Mouse (Mus musculus): ENCODE measurements around the gene Pdzrn4.
"Not testable (repeated sequence)": the region's sequence is repeated elsewhere in the genome, so short reads cannot be mapped to it uniquely, and the experiment has no call there.

Gene Pdzrn4

GRCm38 (mm10) chr15:92396770-92397608 lies at the start of gene Pdzrn4:
Pdzrn4 (plus strand) TSS chr15:92396881.
- no peak for DNase-seq (ENCODE audit: extremely low read depth, low read depth)

- no peak for DNase-seq (ENCODE audit: extremely low read depth, low read depth)
Observed at GRCm38 (mm10) chr15:92347426-92347825, 49.3 kb upstream of the Pdzrn4 start.

DNA sequence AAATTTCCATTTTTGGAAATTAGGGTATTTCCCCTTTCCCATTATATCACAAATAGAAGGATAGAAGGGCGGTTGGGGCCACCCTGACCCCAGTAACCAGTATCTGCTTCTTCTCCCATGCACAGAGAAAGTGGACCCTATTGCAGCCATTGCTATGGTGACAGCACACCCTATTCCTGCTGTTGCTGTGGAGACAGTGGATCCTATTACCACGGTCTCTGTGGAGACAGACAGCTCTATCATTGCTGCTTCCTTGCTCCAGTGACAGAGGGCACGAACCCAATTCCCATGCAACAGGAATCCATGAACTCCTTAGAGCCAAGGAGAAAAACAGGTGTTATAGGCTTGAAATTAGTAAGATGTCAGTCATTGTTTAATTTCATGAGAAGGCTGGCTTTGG lies 48.8 kb upstream of the Pdzrn4 start:
- DNase-seq (ENCODE audit: extremely low read depth, low read depth): no peak

DNA sequence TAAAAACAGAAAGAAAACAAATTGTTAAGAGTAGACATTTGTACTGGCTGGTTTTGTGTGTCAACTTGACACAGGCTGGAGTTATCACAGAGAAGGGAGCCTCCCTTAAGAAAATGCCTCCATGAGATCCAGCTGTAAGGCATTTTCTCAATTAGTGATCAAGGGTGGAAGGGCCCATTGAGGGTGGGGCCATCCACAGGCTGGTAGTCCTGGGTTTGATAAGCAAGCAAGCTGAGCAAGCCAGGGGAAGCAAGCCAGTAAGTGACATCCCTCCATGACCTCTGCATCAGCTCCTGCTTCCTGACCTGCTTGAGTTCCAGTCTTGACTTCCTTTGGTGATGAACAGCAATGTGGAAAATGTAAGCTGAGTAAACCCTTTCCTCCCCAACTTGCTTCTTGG lies 48.2 kb upstream of the Pdzrn4 start:
- DNase-seq (ENCODE audit: extremely low read depth, low read depth): not testable (repeated sequence)

DNA sequence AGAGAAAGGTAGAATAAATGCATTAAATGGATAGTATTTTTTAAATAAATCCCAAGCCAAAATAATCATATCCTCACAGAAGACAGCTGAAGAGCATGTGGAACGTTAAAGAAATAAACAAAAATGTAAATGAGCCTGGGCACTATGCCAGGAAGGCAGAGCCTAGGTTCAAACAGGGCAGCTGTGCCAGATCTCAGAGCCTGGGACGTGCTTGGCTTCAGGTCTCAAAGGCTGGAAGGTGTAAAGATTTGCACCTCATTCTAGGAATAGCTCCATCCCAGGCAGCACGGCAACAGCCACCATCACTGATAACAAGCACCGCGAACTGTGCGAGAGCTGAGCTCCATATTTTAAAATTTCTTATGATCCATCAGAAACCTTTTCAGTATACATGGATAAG lies 32.5 kb upstream of the Pdzrn4 start:
- no peak for DNase-seq (ENCODE audit: extremely low read depth, low read depth)

- DNase-seq (ENCODE audit: extremely low read depth, low read depth): no peak
Observed at GRCm38 (mm10) chr15:92364592-92364991, 32.1 kb upstream of the Pdzrn4 start.

- DNase-seq (ENCODE audit: extremely low read depth, low read depth): no peak
Observed at GRCm38 (mm10) chr15:92394811-92395210, 1.9 kb upstream of the Pdzrn4 start.

DNA sequence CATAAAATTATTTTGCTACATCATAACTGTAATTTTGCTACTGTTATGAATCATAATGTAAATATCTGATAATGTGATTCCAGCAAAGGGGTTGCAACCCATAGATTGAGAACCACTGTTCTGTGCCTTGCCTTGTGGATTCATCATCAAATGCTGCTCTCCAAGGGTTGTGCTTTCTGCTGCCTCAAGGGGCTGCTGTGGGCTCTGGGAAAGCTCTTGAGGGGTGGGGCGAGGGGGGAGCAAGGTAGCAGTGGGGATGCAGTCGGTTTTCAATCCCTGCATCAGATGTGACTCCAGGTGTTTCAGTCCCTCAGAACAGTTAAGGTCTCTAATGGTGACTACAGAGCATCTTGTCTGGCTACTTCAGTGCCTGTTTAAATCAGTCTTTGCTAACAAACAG lies 2.1 kb downstream of the Pdzrn4 start:
- DNase-seq (ENCODE audit: extremely low read depth, low read depth): no peak

DNA sequence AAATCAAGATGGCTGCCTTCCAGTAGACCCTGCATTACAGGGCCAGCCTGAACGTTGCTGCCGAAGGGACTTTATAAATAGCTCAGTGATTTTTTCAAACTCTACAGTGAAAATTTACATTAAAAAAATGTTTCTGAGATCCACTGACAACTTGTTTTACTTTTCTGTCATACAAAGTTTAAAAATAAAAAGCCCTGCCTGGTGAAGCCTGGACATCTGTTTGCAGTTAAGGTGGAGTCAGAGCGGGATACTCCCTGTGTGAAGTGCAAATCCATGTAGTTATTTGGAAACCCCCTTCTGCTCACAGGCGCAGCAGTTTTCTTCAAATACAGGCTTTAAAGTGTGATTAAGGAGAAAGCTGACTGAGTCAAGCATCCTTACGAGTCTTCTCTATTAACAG lies 2.6 kb downstream of the Pdzrn4 start:
- no peak for DNase-seq (ENCODE audit: extremely low read depth, low read depth)

GRCm38 (mm10) chr15:92401554-92401953 lies 4.9 kb downstream of the Pdzrn4 start:
- no peak for DNase-seq (ENCODE audit: extremely low read depth, low read depth)

DNA sequence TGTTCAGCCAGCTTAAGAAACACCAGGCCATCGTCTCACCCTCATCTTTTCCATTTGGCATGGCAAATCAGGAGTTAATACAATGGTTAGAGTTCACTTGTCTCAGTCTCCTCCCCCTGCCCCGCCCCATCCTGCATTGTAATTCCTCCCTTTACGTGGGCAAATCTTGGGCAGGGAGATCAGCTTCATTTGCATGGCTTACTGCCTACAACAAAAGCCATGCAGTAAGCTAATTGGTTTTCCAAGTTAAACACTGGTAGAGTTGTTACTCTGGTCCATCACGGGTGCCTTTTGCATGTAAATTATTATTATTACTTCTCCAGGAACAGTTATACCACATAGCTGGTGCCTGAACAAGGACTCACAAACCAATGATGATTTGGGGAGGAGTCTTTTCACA lies 18.6 kb downstream of the Pdzrn4 start:
- DNase-seq (ENCODE audit: extremely low read depth, low read depth): no peak

GRCm38 (mm10) chr15:92416141-92416540 lies 19.5 kb downstream of the Pdzrn4 start:
- DNase-seq (ENCODE audit: extremely low read depth, low read depth): no peak

DNA sequence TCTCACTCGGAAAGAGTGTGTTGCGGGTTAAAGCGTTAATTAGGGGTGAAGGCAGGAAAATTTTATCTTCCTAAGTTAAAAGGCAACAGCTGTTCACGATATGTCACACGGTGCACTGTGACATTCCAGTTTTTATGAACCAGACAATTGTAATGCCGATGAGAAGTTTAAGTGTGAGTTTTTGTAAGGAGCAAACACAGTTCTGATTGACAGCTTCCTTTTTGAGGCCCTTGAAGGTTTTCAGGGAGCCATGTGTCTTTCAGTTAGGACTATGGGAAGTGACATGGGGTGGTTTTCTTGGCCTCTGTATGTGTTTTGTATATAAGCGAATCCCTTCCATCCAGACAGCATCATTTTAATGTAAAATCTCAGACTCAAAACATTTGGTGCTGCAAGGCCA lies 20.0 kb downstream of the Pdzrn4 start:
- DNase-seq (ENCODE audit: extremely low read depth, low read depth): no peak

GRCm38 (mm10) chr15:92417120-92417519 lies 20.4 kb downstream of the Pdzrn4 start:
- no peak for DNase-seq (ENCODE audit: extremely low read depth, low read depth)

- DNase-seq (ENCODE audit: extremely low read depth, low read depth): no peak
Observed at GRCm38 (mm10) chr15:92434605-92435004, 37.9 kb downstream of the Pdzrn4 start.

DNA sequence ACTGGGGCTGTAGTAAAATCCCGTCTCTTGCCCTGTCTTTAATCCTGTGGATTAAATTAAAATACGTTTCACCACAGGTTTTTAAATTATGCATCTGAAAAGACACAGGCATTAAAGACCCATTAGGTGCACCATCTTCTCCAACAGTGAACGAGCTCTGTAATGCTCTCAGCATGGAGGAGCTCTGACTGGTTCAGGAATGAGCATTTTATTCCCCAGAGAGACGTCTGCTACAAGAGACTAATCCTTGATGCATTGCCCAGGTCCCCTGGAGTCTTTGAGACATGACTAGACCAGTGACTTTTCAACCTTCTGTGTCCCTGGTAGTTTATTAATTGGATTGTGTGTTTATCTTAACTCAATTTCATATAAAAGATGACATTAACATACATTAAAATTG lies 38.6 kb downstream of the Pdzrn4 start:
- DNase-seq (ENCODE audit: extremely low read depth, low read depth): no peak

GRCm38 (mm10) chr15:92441630-92442180 lies 45.0 kb downstream of the Pdzrn4 start:
- DNase-seq (ENCODE audit: extremely low read depth, low read depth): no peak

DNA sequence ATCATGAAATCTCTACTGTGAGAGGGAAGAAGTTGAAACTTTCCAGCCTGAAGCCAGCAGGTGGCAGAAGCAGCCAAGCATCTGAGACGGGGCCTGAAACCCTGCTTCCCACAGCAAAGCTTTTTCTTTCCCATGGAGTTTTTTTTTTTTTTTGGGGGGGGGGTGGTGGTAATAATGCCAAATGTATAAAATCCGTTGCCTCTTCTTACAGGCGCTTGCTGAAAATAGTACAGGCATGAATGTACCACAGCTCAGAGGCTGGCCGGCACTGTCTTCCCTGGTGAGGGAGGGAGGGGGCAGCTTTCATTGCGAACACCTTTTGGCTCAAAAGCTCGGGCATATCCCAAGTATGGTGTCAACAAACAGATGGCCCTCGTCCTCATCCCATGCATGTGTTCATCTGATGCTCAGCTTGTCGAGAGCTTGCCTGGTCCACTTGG lies 51.0 kb downstream of the Pdzrn4 start:
- no peak for DNase-seq (ENCODE audit: extremely low read depth, low read depth)

GRCm38 (mm10) chr15:92449112-92449511 lies 52.4 kb downstream of the Pdzrn4 start:
- DNase-seq (ENCODE audit: extremely low read depth, low read depth): no peak

GRCm38 (mm10) chr15:92452620-92453019 lies 55.9 kb downstream of the Pdzrn4 start:
- no peak for DNase-seq (ENCODE audit: extremely low read depth, low read depth)

DNA sequence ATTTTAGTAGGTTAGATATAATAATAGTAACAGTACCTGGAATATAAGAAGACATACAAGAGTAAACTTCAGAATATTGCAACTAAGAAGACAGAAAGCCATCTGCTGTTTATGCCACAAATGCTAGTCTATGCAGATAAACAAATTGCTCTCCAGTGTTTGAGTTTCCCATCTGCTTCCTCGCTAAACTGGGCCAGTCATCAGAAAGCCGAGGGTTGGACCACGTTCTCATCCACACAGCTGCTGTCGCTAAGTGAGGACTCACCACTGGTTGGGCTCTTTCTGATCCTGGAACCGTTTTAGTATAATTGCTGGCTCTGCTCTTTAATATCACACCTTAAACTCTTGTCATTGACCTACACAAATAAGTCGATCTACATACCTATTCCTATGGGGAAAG lies 85.5 kb downstream of the Pdzrn4 start:
- DNase-seq (ENCODE audit: extremely low read depth, low read depth): no peak

DNA sequence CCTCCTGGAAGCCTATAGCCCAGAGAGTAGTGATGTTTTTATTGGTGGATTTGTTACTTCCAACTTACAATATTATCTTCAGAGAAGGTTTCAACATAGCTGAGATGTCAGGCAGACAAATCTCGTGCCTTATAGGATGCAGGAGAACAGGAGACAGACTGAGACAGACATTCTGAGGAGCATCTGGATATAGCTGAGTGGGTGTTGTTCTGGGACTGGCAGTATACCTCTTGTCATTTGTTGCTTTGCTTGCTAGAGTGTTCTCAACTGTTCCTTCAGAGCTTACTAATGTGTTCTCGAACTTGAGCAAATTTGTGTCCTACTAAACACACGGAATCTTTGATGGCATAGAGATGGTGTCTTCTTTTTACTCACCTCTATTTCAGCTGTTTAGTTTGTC lies 94.7 kb downstream of the Pdzrn4 start:
- no peak for DNase-seq (ENCODE audit: extremely low read depth, low read depth)

Measured in MEL-GATA-1-ER (cell line).